Mouse (Mus musculus) layer of hippocampus, adult 2 months (tissue): ENCODE results near the gene Cgref1. TPM values are rescaled to one million over a fixed set of nuclear protein-coding genes. Genes with fewer than 3 reads are reported as not detected.
A peak's percentile ranks its signal among the peaks of the same experiment; 100 is the strongest.

Experiments
- DNase-seq, 2 experiments: peaks; one replicate each; pipeline ENCODE4 v3.0.0; 2022; ENCODE audit warnings: low spot score in 2 of 2
- H3K27ac ChIP-seq: fragments of 200-600 bp; 2 replicates; pipeline ENCODE4 v1.8.1; 2022
- H3K4me3 ChIP-seq: fragments of 200-600 bp; 2 replicates; pipeline ENCODE4 v1.8.1; 2022; ENCODE audit warnings: mild to moderate bottlenecking
- CTCF ChIP-seq: fragments of 200-600 bp; conservative IDR thresholded peaks from 2 replicates; pipeline ENCODE4 v1.8.1; 2022; ENCODE audit warnings: antibody characterized with exemption, mild to moderate bottlenecking, moderate library complexity
- long read RNA-seq, 2 experiments: library from polyadenylated mRNA; stranded (forward); transcript quantifications; one replicate each; pipeline ENCODE4 v2.0.0; 2021; ENCODE audit warnings: borderline mapping rate in 2 of 2
- total RNA-seq, 2 experiments: library from RNA; stranded (reverse); gene quantifications; 2 replicates each; pipeline ENCODE4 v1.2.3; 2021

Cgref1 gene
- 10 to 100 TPM; 15.5 to 16.7 TPM for total RNA-seq
- long read RNA-seq, experiment 1, transcript Cgref1-201 (6 exons, 1,442 nt): major isoform, 13 of 18 reads
- long read RNA-seq, experiment 1, partial matches to known transcripts: 1 of 18 reads
- long read RNA-seq, experiment 1, other reads (novel, unspliced or antisense): 4 of 18 reads
- long read RNA-seq, experiment 2, transcript Cgref1-201 (6 exons, 1,442 nt): major isoform, 16 of 18 reads
- long read RNA-seq, experiment 2, partial matches to known transcripts: 0 of 18 reads
- long read RNA-seq, experiment 2, other reads (novel, unspliced or antisense): 2 of 18 reads

GRCm38 (mm10) chr5:30944956-30945781 lies at the start of gene Cgref1:
Gene Cgref1, minus strand, starts transcription at chr5:30945591.
- TF ChIP-seq CTCF: peak; percentile 57
- peak within 1 kb of the TSS; percentile 63 for H3K4me3 ChIP-seq
- peak within 1 kb of the TSS; percentile 78 for H3K27ac ChIP-seq
- peak; percentile 66 to 67 for DNase-seq

GRCm38 (mm10) chr5:30994074-30994473 lies 48.7 kb upstream of the Cgref1 start:
- TF ChIP-seq CTCF: no peak
- Histone ChIP-seq H3K4me3 (no peak overlapping the region), H3K27ac (peak overlapping the region; percentile 14; the same call in 1 of the 2 replicates)
- no peak for DNase-seq

- no peak overlapping the region for H3K4me3 ChIP-seq
- no peak for TF ChIP-seq CTCF
- peak overlapping the region; percentile 14; the same call in 1 of the 2 replicates for H3K27ac ChIP-seq
- DNase-seq: no peak
These were observed 47.7 kb upstream of the Cgref1 start for GRCm38 (mm10) chr5:30992980-30993676.

- Histone ChIP-seq H3K4me3 (no peak overlapping the region), H3K27ac (no peak overlapping the region)
- peak; percentile 54 to 62 for DNase-seq
- TF ChIP-seq CTCF: peak; percentile 85
These were observed 37.0 kb upstream of the Cgref1 start for GRCm38 (mm10) chr5:30982357-30982756.

DNA sequence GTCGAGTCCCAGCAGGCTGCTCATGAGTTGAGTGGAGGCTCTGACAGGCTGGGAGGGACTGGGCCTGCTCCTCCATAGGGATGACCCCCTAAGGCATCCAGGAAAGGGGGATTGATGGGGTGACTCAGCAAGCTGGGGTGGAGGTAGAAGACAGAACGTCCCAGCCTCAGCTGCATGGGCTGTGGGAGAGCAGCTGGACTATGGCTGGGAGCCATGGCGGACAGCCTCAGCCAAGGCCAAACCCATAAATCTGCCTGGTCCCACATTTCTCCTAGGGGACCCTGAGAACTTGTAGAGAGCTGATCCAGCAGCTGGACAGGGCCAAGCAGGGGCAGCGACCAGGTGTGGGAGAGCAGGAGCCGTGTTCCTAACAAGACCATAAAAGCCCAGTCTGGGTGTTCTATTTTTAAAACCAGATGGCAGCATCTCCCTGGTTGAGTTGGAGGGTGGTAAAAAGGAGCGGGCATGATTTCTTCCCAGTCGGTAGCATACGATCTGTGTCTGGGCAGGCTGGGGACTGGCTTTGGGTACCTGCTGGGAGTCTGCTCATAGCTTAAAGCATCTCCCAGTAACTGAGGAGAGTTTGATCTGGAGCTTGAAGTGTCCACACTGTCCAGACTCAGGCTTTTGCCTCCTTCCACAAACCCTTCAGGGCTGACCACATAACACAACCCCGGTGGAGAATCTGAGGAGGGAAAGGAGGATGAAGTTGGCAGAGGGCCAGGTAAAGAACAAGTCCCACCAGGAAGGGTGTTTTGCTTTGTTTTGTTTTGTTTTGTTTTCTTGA lies 29.7 kb upstream of the Cgref1 start:
- Histone ChIP-seq H3K27ac (no peak overlapping the region), H3K4me3 (no peak overlapping the region)
- no peak for TF ChIP-seq CTCF
- DNase-seq: no peak

DNA sequence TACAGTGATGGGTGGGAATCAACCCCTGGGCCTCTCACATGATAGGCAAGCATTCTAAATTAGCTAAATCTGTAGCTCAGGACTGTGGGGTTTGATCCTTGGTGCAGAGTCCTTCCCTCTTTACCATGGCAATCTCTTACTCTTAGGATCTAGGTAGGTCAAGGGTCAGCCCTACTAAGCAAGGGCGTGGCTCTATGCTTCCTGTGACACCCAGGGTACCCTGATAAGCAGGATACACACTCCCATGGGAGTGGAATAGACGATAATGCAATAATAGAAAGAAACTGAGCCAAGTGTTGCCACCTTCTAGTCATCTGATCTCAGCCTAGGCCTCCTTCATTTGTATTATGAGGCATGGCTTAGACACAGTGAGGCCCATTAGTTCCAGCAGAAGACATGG lies 24.0 kb upstream of the Cgref1 start:
- DNase-seq: no peak
- TF ChIP-seq CTCF: no peak

GRCm38 (mm10) chr5:30968416-30968815 lies 23.0 kb upstream of the Cgref1 start, which contains the start of gene Tcf23:
Gene Tcf23, plus strand, starts transcription at chr5:30968662.
- TF ChIP-seq CTCF: no peak
- no peak within 1 kb of the TSS for H3K4me3 ChIP-seq
- DNase-seq: no peak
- H3K27ac ChIP-seq: no peak within 1 kb of the TSS

More for the DNA sequence above, 24.0 kb upstream of the Cgref1 start:
- Histone ChIP-seq H3K27ac (no peak overlapping the region), H3K4me3 (no peak overlapping the region)

GRCm38 (mm10) chr5:30966189-30966588 lies 20.8 kb upstream of the Cgref1 start:
- DNase-seq: no peak
- TF ChIP-seq CTCF: no peak
- Histone ChIP-seq H3K27ac (no peak overlapping the region), H3K4me3 (no peak overlapping the region)

GRCm38 (mm10) chr5:30963916-30964315 lies 18.5 kb upstream of the Cgref1 start:
- Histone ChIP-seq H3K4me3 (no peak overlapping the region), H3K27ac (no peak overlapping the region)
- no peak for TF ChIP-seq CTCF
- no peak for DNase-seq

DNA sequence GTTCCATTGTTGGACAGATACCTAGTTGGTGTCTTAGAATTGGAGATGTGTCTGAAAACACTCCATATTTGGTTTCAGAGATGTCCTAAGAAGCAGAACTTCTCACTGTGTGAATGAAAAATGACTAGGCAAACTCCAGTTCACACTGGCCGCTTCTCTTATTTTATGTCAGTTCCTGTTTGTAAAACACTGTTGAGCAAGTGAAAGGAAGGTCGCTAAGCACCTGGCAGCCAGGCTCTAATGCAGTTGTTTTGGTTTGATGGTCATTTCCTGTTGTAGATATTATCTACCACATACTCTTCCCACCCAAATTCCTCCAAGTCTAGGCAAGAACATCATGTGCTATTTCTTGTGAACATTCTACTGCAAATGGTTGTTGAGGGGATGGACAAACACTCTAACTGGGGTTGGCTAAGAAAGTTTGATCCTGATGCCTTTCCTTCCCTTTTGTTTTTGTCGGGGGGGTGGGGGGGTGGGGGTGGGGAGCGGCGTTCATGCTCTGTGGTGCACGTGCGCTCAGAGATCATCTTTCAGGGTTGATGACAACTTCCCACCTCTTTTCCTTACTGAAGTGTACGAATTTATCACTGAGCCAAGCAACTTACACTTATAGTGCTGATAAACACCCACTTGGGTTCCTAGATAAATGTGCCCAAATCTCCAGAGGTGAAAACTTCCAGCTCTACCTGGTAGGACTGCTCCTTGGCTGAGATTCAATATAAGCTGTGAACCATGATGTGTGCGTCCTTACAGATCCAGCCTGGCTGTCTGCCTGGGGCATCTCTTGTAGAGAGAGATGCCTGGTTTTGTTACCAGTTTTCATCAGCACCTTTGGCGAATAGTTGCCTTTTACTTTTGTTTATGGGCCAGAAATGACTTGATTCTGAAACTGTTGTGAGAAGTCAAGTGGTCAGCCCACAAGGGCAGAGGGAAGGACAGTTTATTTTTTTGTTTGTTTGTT lies 16.4 kb upstream of the Cgref1 start:
- Histone ChIP-seq H3K27ac (peak overlapping the region; percentile 28; the same call in 1 of the 2 replicates), H3K4me3 (no peak overlapping the region)
- DNase-seq: no peak
- no peak for TF ChIP-seq CTCF

GRCm38 (mm10) chr5:30960814-30961213 lies 15.4 kb upstream of the Cgref1 start:
- TF ChIP-seq CTCF: no peak
- Histone ChIP-seq H3K4me3 (no peak overlapping the region), H3K27ac (peak overlapping the region; percentile 96)
- no peak for DNase-seq
